Mouse (Mus musculus): ENCODE data around the gene Tmem253. TPM values are rescaled to one million over a fixed set of nuclear protein-coding genes. Genes with fewer than 3 reads are reported as not detected.

Tmem253 gene
- under 1 TPM; 0.28 to 0.56 TPM for total RNA-seq (2021)
- long read RNA-seq, experiment 1, partial matches to known transcripts: 0 of 1 reads
- long read RNA-seq, experiment 1, other reads (novel, unspliced or antisense): 1 of 1 reads
- long read RNA-seq, experiment 2: 0 reads

GRCm38 (mm10) chr14:52015445-52016100 lies at the start of gene Tmem253:
Tmem253 (plus strand) TSS chr14:52015658.
- DNase-seq (ENCODE audit: low spot score in 2 of 2): no peak

- no peak for DNase-seq (ENCODE audit: low spot score in 2 of 2)
These were observed 48.1 kb upstream of the Tmem253 start for GRCm38 (mm10) chr14:51967400-51967799.

GRCm38 (mm10) chr14:51979252-51979651 lies 36.2 kb upstream of the Tmem253 start:
- DNase-seq (ENCODE audit: low spot score in 2 of 2): no peak

- no peak for DNase-seq (ENCODE audit: low spot score in 2 of 2)
These were observed 32.2 kb upstream of the Tmem253 start for GRCm38 (mm10) chr14:51983251-51983650.

GRCm38 (mm10) chr14:51983855-51984246 lies 31.6 kb upstream of the Tmem253 start:
- no peak for DNase-seq (ENCODE audit: low spot score in 2 of 2)

GRCm38 (mm10) chr14:51984247-51985231 lies 30.9 kb upstream of the Tmem253 start, which contains the start of gene Arhgef40:
Arhgef40 (plus strand) TSS chr14:51984719.
- peak; percentile 47 to 56 for DNase-seq (ENCODE audit: low spot score in 2 of 2)

- peak; percentile 59 to 64 for DNase-seq (ENCODE audit: low spot score in 2 of 2)
These were observed 29.9 kb upstream of the Tmem253 start for GRCm38 (mm10) chr14:51985301-51986152.

GRCm38 (mm10) chr14:51986153-51986505 lies 29.3 kb upstream of the Tmem253 start:
- DNase-seq (ENCODE audit: low spot score in 2 of 2): no peak

- no peak for DNase-seq (ENCODE audit: low spot score in 2 of 2)
These were observed 28.3 kb upstream of the Tmem253 start for GRCm38 (mm10) chr14:51987177-51987576.

- no peak for DNase-seq (ENCODE audit: low spot score in 2 of 2)
These were observed 26.7 kb upstream of the Tmem253 start for GRCm38 (mm10) chr14:51988731-51989130.

GRCm38 (mm10) chr14:51989461-51989970 lies 25.9 kb upstream of the Tmem253 start:
- no peak for DNase-seq (ENCODE audit: low spot score in 2 of 2)

GRCm38 (mm10) chr14:51994453-51994852 lies 21.0 kb upstream of the Tmem253 start:
- DNase-seq (ENCODE audit: low spot score in 2 of 2): no peak

GRCm38 (mm10) chr14:51995219-51995871 lies 20.1 kb upstream of the Tmem253 start:
- no peak for DNase-seq (ENCODE audit: low spot score in 2 of 2)

GRCm38 (mm10) chr14:51996231-51996841 lies 19.1 kb upstream of the Tmem253 start:
- DNase-seq (ENCODE audit: low spot score in 2 of 2): no peak

GRCm38 (mm10) chr14:51996866-51997265 lies 18.6 kb upstream of the Tmem253 start:
- DNase-seq (ENCODE audit: low spot score in 2 of 2): no peak

GRCm38 (mm10) chr14:51997483-51997882 lies 18.0 kb upstream of the Tmem253 start:
- DNase-seq (ENCODE audit: low spot score in 2 of 2): no peak

- DNase-seq (ENCODE audit: low spot score in 2 of 2): peak; percentile 65 to 74
These were observed 11.4 kb upstream of the Tmem253 start for GRCm38 (mm10) chr14:52003981-52004495.

- no peak for DNase-seq (ENCODE audit: low spot score in 2 of 2)
These were observed 10.3 kb upstream of the Tmem253 start for GRCm38 (mm10) chr14:52005141-52005540.

- DNase-seq (ENCODE audit: low spot score in 2 of 2): no peak
These were observed 9.8 kb upstream of the Tmem253 start for GRCm38 (mm10) chr14:52005616-52006015.

- no peak for DNase-seq (ENCODE audit: low spot score in 2 of 2)
These were observed 9.2 kb upstream of the Tmem253 start for GRCm38 (mm10) chr14:52006241-52006640.

Measured in left cerebral cortex, adult 18-20 months (tissue).